Mouse (Mus musculus): ENCODE measurements around the gene Ppil4. TPM values are rescaled to one million over a fixed set of nuclear protein-coding genes. Genes with fewer than 3 reads are reported as not detected.

Gene Ppil4
- polyA plus RNA-seq (2012; rRNA removed; ENCODE audit: low replicate concordance), result 4.3 and 6.9 TPM in 2 replicates

DNA sequence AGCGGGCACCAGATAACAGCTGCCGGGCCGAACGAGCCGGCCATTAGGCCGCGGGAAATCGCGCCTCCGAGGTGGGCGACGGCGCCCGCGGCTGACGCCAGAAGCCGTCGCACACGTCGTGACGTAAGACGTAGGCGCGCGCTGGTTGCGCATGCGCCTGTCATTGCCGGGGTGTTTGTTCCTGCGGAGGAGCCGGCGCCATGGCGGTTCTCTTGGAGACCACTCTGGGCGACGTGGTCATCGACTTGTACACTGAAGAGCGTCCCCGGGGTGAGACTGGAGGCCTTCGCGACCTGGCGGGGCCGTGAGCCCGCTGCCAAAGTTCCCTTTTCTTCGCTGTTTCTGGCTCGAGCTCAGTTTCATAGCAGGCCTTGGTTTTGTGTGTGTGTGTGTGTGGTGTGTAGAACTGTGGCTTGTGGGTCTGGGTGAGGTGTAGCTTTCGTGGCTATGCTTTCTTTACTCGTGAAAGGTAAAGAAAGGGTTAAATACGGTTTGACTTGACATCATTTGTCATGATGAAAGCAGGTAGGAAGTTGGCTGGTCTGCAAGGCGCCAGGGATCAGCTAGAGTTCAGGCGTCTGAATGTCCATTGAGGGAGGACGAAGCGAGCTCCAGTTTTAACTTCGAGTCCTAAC, at the start of gene Ppil4, which contains the start of gene Ginm1:
Ppil4 (plus strand) TSS at position 141 of the 635 bp plus-strand sequence.
Ginm1 (minus strand) TSS at position 74 of the 635 bp plus-strand sequence.

GRCm38 (mm10) chr10:7832171-7832676, 39.5 kb downstream of the Ppil4 start, which contains the start of gene Zc3h12d:
Gene Zc3h12d, plus strand, starts transcription at chr10:7832470.

Other genes starting within 250 kb of the Ppil4 start
- 3.4 and 8.5 TPM in 2 replicates for gene Lrp11, start 203.1 kb upstream of the Ppil4 start, polyA plus RNA-seq (2012; rRNA removed; ENCODE audit: low replicate concordance)
- 3.3 and 9.9 TPM in 2 replicates for gene Nup43, start 125.4 kb upstream of the Ppil4 start, polyA plus RNA-seq (2012; rRNA removed; ENCODE audit: low replicate concordance)
- gene Pcmt1, start 111.8 kb upstream of the Ppil4 start, polyA plus RNA-seq (2012; rRNA removed; ENCODE audit: low replicate concordance), result 20.0 and 25.5 TPM in 2 replicates
- 10.5 and 18.6 TPM in 2 replicates for gene Lats1, start 111.7 kb upstream of the Ppil4 start, polyA plus RNA-seq (2012; rRNA removed; ENCODE audit: low replicate concordance)
- 1.6 and 3.3 TPM in 2 replicates for gene Katna1, start 66.9 kb upstream of the Ppil4 start, polyA plus RNA-seq (2012; rRNA removed; ENCODE audit: low replicate concordance)
- gene Ginm1, start 67 bp upstream of the Ppil4 start, polyA plus RNA-seq (2012; rRNA removed; ENCODE audit: low replicate concordance), result 44.3 and 57.9 TPM in 2 replicates
- gene Zc3h12d, start 39.6 kb downstream of the Ppil4 start, polyA plus RNA-seq (2012; rRNA removed; ENCODE audit: low replicate concordance), result 5.1 and 11.4 TPM in 2 replicates
- gene Tab2, start 163.3 kb downstream of the Ppil4 start, polyA plus RNA-seq (2012; rRNA removed; ENCODE audit: low replicate concordance), result 24.8 and 62.1 TPM in 2 replicates